Mouse (Mus musculus) heart, embryonic 11.5 days (tissue): ENCODE results near the gene Fam213b. TPM values are rescaled to one million over a fixed set of nuclear protein-coding genes. Genes with fewer than 3 reads are reported as not detected.

Source experiments
- ATAC-seq: fragments of 200-750 bp; cut with Nextera tagmentation; replicated peaks from 2 replicates; pipeline ENCODE4 v1.8.0; 2017; ENCODE audit warnings: moderate library complexity; ENCODE audit not compliant: insufficient number of reproducible peaks, low FRiP score, low TSS enrichment
- H3K27ac ChIP-seq: fragments of 300-500 bp; sonication (generic); 2 replicates; pipeline ENCODE4 v1.5.1; 2014; ENCODE audit warnings: mild to moderate bottlenecking, low read depth, low read length
- H3K27me3 ChIP-seq: fragments of 300-500 bp; sonication (generic); 2 replicates; pipeline ENCODE4 v1.6.1; 2014; ENCODE audit warnings: mild to moderate bottlenecking, low read length, mixed read lengths; ENCODE audit not compliant: control insufficient read depth, insufficient read depth
- H3K36me3 ChIP-seq: fragments of 300-500 bp; sonication (generic); 2 replicates; pipeline ENCODE4 v1.6.1; 2014; ENCODE audit warnings: mild to moderate bottlenecking, low read length, moderate library complexity, mixed read lengths; ENCODE audit not compliant: control insufficient read depth, insufficient read depth
- H3K4me1 ChIP-seq: fragments of 300-500 bp; sonication (generic); 2 replicates; pipeline ENCODE4 v1.6.1; 2014; ENCODE audit warnings: low read length; ENCODE audit not compliant: control insufficient read depth, insufficient read depth
- H3K4me2 ChIP-seq: fragments of 300-500 bp; sonication (generic); 2 replicates; pipeline ENCODE4 v1.6.1; 2014; ENCODE audit warnings: mild to moderate bottlenecking, moderate library complexity
- H3K4me3 ChIP-seq: fragments of 300-500 bp; sonication (generic); 2 replicates; pipeline ENCODE4 v1.5.1; 2014; ENCODE audit warnings: low read depth, low read length
- H3K9ac ChIP-seq: fragments of 300-500 bp; sonication (generic); 2 replicates; pipeline ENCODE4 v1.6.1; 2014; ENCODE audit warnings: mild to moderate bottlenecking, low read depth, low read length, moderate library complexity
- H3K9me3 ChIP-seq: fragments of 300-500 bp; sonication (generic); replicated peaks from 2 replicates; pipeline ENCODE4 v1.6.1; 2016; ENCODE audit warnings: low read length; ENCODE audit not compliant: control insufficient read depth
- WGBS: fragments of 180-500 bp; shearing (Covaris S2); extraction: QIAGEN DNeasy Blood & Tissue Kit; methylation state at CpG from one replicate; pipeline ENCODE4 v1.1.7; 2014; ENCODE audit not compliant: insufficient replicate concordance; 5-methylcytosine and 5-hydroxymethylcytosine counted together
- polyA plus RNA-seq: library from polyadenylated mRNA; unstranded; fragments of >200 nt; fragmentation: Nextera tagmentation; extraction: Ambion mirVana; gene quantifications from 2 replicates; pipeline ENCODE4 v1.2.1, GENCODE M21; 2014

Fam213b gene
- polyA plus RNA-seq, 1 experiment from 2014 or later: 26.4 TPM

- Histone ChIP-seq H3K4me3 (peak overlapping the region; percentile 44), H3K27me3 (peaks cover 10% of the 10 kb centered on the region)
- peak; percentile 80 for ATAC-seq
Measured at GRCm38 (mm10) chr4:154864271-154864771, 34.6 kb downstream of the Fam213b start.

GRCm38 (mm10) chr4:154863436-154863935 lies 35.4 kb downstream of the Fam213b start:
- no peak for ATAC-seq
- Histone ChIP-seq H3K36me3 (no peaks in the 10 kb centered on the region), H3K27ac (no peak overlapping the region), H3K4me2 (no peak overlapping the region), H3K4me1 (peaks cover 6% of the 10 kb centered on the region; the same call in 1 of the 2 replicates), H3K9ac (no peak overlapping the region), H3K9me3 (no peaks in the 10 kb centered on the region), H3K27me3 (peaks cover 5% of the 10 kb centered on the region), H3K4me3 (no peak overlapping the region)
- WGBS: 80% methylated on average over 3 of the region's 3 CpGs

More at GRCm38 (mm10) chr4:154864271-154864771, 34.6 kb downstream of the Fam213b start:
- H3K27ac ChIP-seq: peak overlapping the region; percentile 75
- 2% methylated on average over 18 of the region's 18 CpGs for WGBS
- peak overlapping the region; percentile 72 for H3K9ac ChIP-seq
- H3K36me3 ChIP-seq: no peaks in the 10 kb centered on the region
- H3K4me2 ChIP-seq: peak overlapping the region; percentile 76
- no peaks in the 10 kb centered on the region for H3K9me3 ChIP-seq
- peaks cover 6% of the 10 kb centered on the region; the same call in 1 of the 2 replicates for H3K4me1 ChIP-seq

GRCm38 (mm10) chr4:154861967-154862366 lies 37.0 kb downstream of the Fam213b start:
- Histone ChIP-seq H3K27me3 (peaks cover 11% of the 10 kb centered on the region), H3K4me3 (no peak overlapping the region), H3K9me3 (no peaks in the 10 kb centered on the region), H3K9ac (no peak overlapping the region), H3K27ac (no peak overlapping the region), H3K4me1 (peaks cover 6% of the 10 kb centered on the region; the same call in 1 of the 2 replicates), H3K36me3 (no peaks in the 10 kb centered on the region), H3K4me2 (no peak overlapping the region)
- 70% methylated on average over 5 of the region's 5 CpGs for WGBS
- no peak for ATAC-seq

- Histone ChIP-seq H3K4me3 (no peak overlapping the region), H3K27ac (no peak overlapping the region), H3K9ac (no peak overlapping the region), H3K4me1 (peaks cover 4% of the 10 kb centered on the region; the same call in 1 of the 2 replicates), H3K27me3 (peaks cover 39% of the 10 kb centered on the region), H3K9me3 (no peaks in the 10 kb centered on the region), H3K36me3 (no peaks in the 10 kb centered on the region), H3K4me2 (no peak overlapping the region)
- no peak for ATAC-seq
- 68% methylated on average over 3 of the region's 3 CpGs for WGBS
Measured at GRCm38 (mm10) chr4:154858601-154859000, 40.3 kb downstream of the Fam213b start.

GRCm38 (mm10) chr4:154857366-154858240 lies 41.3 kb downstream of the Fam213b start:
- WGBS: 64% methylated on average over 10 of the region's 10 CpGs
- no peaks in the 10 kb centered on the region for H3K9me3 ChIP-seq
- ATAC-seq: no peak
- no peak overlapping the region for H3K9ac ChIP-seq
- H3K36me3 ChIP-seq: no peaks in the 10 kb centered on the region
- H3K27ac ChIP-seq: no peak overlapping the region
- peaks cover 39% of the 10 kb centered on the region for H3K27me3 ChIP-seq
- no peak overlapping the region for H3K4me2 ChIP-seq
- peaks cover 4% of the 10 kb centered on the region; the same call in 1 of the 2 replicates for H3K4me1 ChIP-seq
- H3K4me3 ChIP-seq: no peak overlapping the region

GRCm38 (mm10) chr4:154856882-154857281 lies 42.1 kb downstream of the Fam213b start:
- no peak overlapping the region for H3K9ac ChIP-seq
- 0 out of 2 replicates have a peak overlapping the region, but pooled peaks have one; percentile 60 for H3K4me3 ChIP-seq
- H3K27me3 ChIP-seq: peaks cover 39% of the 10 kb centered on the region

GRCm38 (mm10) chr4:154856480-154856837 lies 42.5 kb downstream of the Fam213b start:
- H3K9ac ChIP-seq: peak overlapping the region; percentile 47; the same call in 1 of the 2 replicates
- WGBS: 16% methylated on average over 9 of the region's 9 CpGs
- ATAC-seq: no peak

More at GRCm38 (mm10) chr4:154856882-154857281, 42.1 kb downstream of the Fam213b start:
- H3K27ac ChIP-seq: no peak overlapping the region
- peaks cover 4% of the 10 kb centered on the region; the same call in 1 of the 2 replicates for H3K4me1 ChIP-seq
- no peaks in the 10 kb centered on the region for H3K9me3 ChIP-seq
- H3K4me2 ChIP-seq: no peak overlapping the region; the same call in 1 of the 2 replicates
- 82% methylated on average over 7 of the region's 7 CpGs for WGBS
- ATAC-seq: no peak
- H3K36me3 ChIP-seq: no peaks in the 10 kb centered on the region

GRCm38 (mm10) chr4:154855721-154856479 lies 43.0 kb downstream of the Fam213b start:
- peak overlapping the region; percentile 47; the same call in 1 of the 2 replicates for H3K9ac ChIP-seq
- H3K27ac ChIP-seq: no peak overlapping the region
- H3K4me1 ChIP-seq: peaks cover 4% of the 10 kb centered on the region; the same call in 1 of the 2 replicates
- ATAC-seq: peak; percentile 68
- H3K4me2 ChIP-seq: peak overlapping the region; percentile 94
- H3K36me3 ChIP-seq: no peaks in the 10 kb centered on the region
- H3K4me3 ChIP-seq: peak overlapping the region; percentile 60
- H3K27me3 ChIP-seq: peaks cover 37% of the 10 kb centered on the region
- under 1% methylated on average over 101 of the region's 110 CpGs for WGBS
- H3K9me3 ChIP-seq: no peaks in the 10 kb centered on the region

More at GRCm38 (mm10) chr4:154856480-154856837, 42.5 kb downstream of the Fam213b start:
- Histone ChIP-seq H3K27me3 (peaks cover 37% of the 10 kb centered on the region), H3K4me1 (peaks cover 4% of the 10 kb centered on the region; the same call in 1 of the 2 replicates), H3K4me2 (peak overlapping the region; percentile 94), H3K27ac (no peak overlapping the region), H3K4me3 (peak overlapping the region; percentile 60), H3K36me3 (no peaks in the 10 kb centered on the region), H3K9me3 (no peaks in the 10 kb centered on the region)
